Mouse (Mus musculus): ENCODE data around the gene Baat.
A peak's percentile ranks its signal among the peaks of the same experiment; 100 is the strongest.
"Not testable (repeated sequence)": the region's sequence is repeated elsewhere in the genome, so short reads cannot be mapped to it uniquely, and the experiment has no call there.

The Baat gene

GRCm38 (mm10) chr4:49506386-49506785, at the start of gene Baat:
Baat (minus strand) TSS chr4:49506557.
- no peak for DNase-seq (ENCODE audit: low read depth in 1 of 2, low spot score in 2 of 2)

- DNase-seq (ENCODE audit: low read depth in 1 of 2, low spot score in 2 of 2): no peak
Observed at GRCm38 (mm10) chr4:49553380-49553779, 47.0 kb upstream of the Baat start.

- no peak for DNase-seq (ENCODE audit: low read depth in 1 of 2, low spot score in 2 of 2)
Observed at GRCm38 (mm10) chr4:49549383-49549782, 43.0 kb upstream of the Baat start, which contains the start of gene Aldob. Aldob (minus strand) TSS chr4:49549546.

GRCm38 (mm10) chr4:49547544-49548219, 41.3 kb upstream of the Baat start:
- DNase-seq (ENCODE audit: low read depth in 1 of 2, low spot score in 2 of 2): no peak

GRCm38 (mm10) chr4:49546873-49547543, 40.7 kb upstream of the Baat start:
- DNase-seq (ENCODE audit: low read depth in 1 of 2, low spot score in 2 of 2): no peak

GRCm38 (mm10) chr4:49546026-49546425, 39.7 kb upstream of the Baat start:
- DNase-seq (ENCODE audit: low read depth in 1 of 2, low spot score in 2 of 2): no peak

- DNase-seq (ENCODE audit: low read depth in 1 of 2, low spot score in 2 of 2): no peak
Observed at GRCm38 (mm10) chr4:49540966-49541365, 34.6 kb upstream of the Baat start.

- no peak for DNase-seq (ENCODE audit: low read depth in 1 of 2, low spot score in 2 of 2)
Observed at GRCm38 (mm10) chr4:49539665-49540064, 33.3 kb upstream of the Baat start.

GRCm38 (mm10) chr4:49536671-49537070, 30.3 kb upstream of the Baat start:
- DNase-seq (ENCODE audit: low read depth in 1 of 2, low spot score in 2 of 2): no peak

- DNase-seq (ENCODE audit: low read depth in 1 of 2, low spot score in 2 of 2): no peak
Observed at GRCm38 (mm10) chr4:49535675-49536294, 29.4 kb upstream of the Baat start.

GRCm38 (mm10) chr4:49535036-49535435, 28.7 kb upstream of the Baat start:
- DNase-seq (ENCODE audit: low read depth in 1 of 2, low spot score in 2 of 2): no peak

GRCm38 (mm10) chr4:49522576-49522975, 16.2 kb upstream of the Baat start:
- DNase-seq (ENCODE audit: low read depth in 1 of 2, low spot score in 2 of 2): no peak

- no peak for DNase-seq (ENCODE audit: low read depth in 1 of 2, low spot score in 2 of 2)
Observed at GRCm38 (mm10) chr4:49521346-49521745, 15.0 kb upstream of the Baat start.

- DNase-seq (ENCODE audit: low read depth in 1 of 2, low spot score in 2 of 2): peak; percentile 69 to 83
Observed at GRCm38 (mm10) chr4:49520572-49521340, 14.4 kb upstream of the Baat start, which contains the start of the genes Mrpl50 and Zfp189. Mrpl50 (minus strand) TSS chr4:49521093. Zfp189 (plus strand) TSS chr4:49521176.

- DNase-seq (ENCODE audit: low read depth in 1 of 2, low spot score in 2 of 2): no peak
Observed at GRCm38 (mm10) chr4:49519476-49519875, 13.1 kb upstream of the Baat start.

GRCm38 (mm10) chr4:49514441-49514840, 8.1 kb upstream of the Baat start:
- DNase-seq (ENCODE audit: low read depth in 1 of 2, low spot score in 2 of 2): no peak

- DNase-seq (ENCODE audit: low read depth in 1 of 2, low spot score in 2 of 2): no peak
Observed at GRCm38 (mm10) chr4:49512636-49513035, 6.3 kb upstream of the Baat start.

- not testable (repeated sequence) for DNase-seq (ENCODE audit: low read depth in 1 of 2, low spot score in 2 of 2)
Observed at GRCm38 (mm10) chr4:49510236-49510835, 4.0 kb upstream of the Baat start.

- DNase-seq (ENCODE audit: low read depth in 1 of 2, low spot score in 2 of 2): no peak
Observed at GRCm38 (mm10) chr4:49509183-49509582, 2.8 kb upstream of the Baat start.

- no peak for DNase-seq (ENCODE audit: low read depth in 1 of 2, low spot score in 2 of 2)
Observed at GRCm38 (mm10) chr4:49503563-49503962, 2.8 kb downstream of the Baat start.

Measured in monocyte, adult 2 months (primary cell).